Mouse (Mus musculus) testis, adult 2 months (tissue): ENCODE measurements around the gene Kalrn.

Experiments used
- CTCF ChIP-seq: fragments of 200-500 bp; IDR thresholded peaks from 2 replicates; pipeline ENCODE4 v1.5.1; 2012; ENCODE audit warnings: low read depth, mild to moderate bottlenecking, inconsistent platforms, low read length, moderate library complexity; ENCODE audit not compliant: control insufficient read depth, insufficient read depth, insufficient replicate concordance
- POLR2A ChIP-seq: fragments of 200-500 bp; IDR thresholded peaks from 2 replicates; pipeline ENCODE4 v1.6.1; 2012; ENCODE audit warnings: low read depth, mild to moderate bottlenecking, inconsistent platforms, low read length, moderate library complexity; ENCODE audit not compliant: control insufficient read depth

DNA sequence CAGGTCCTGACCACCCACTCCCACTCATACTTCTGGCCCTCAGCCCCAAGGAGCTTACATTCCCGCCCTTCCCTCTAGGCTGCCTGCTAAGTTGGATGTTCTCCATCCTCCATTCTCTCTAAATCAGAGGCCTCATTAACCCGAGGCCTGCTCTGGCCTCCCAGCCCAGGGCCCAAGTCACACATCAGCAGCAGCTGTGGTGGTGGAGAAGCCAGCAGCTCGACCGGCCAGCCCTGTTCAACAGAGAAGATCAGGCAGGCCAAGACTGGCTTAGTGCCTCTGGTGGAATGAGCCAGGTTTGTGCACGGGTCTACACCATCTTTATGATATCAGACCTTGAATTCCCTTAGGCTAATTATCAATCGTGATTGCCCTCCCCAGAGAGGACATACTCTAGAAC, 642.5 kb downstream of the Kalrn start:
- TF ChIP-seq CTCF, result no peak
- TF ChIP-seq POLR2A, result no peak
